Mouse (Mus musculus) heart, postnatal 0 days (tissue): Measurements from ENCODE around the gene Prss2.

Experiments
- CTCF ChIP-seq: IDR thresholded peaks from 2 replicates; pipeline ENCODE4 v1.5.1; 2016; ENCODE audit warnings: antibody characterized with exemption, control low read depth, low read depth
- EP300 ChIP-seq: IDR thresholded peaks from 2 replicates; pipeline ENCODE4 v1.6.1; 2016; ENCODE audit warnings: antibody characterized with exemption, low read depth

DNA sequence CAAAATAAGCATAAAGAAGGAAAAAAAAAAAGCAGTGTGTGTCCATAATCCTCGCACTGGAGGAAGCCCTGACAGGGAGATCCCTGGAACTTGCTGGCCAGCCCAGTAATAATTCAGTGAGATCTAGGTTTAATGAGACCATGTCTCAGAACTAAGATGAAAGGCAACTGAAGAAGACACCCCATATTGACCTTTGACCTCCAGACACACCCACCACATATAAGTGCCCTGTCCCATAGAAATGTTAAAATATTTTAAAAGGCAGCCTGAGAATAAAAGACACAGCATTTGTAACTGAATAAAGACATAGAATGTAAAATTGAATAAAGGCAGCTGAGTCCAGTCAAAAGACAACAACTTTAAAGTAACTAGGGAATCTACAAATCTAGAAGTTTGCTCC is 43.7 kb downstream of the Prss2 start:
- no peak for TF ChIP-seq CTCF
- no peak for TF ChIP-seq EP300
